Mouse (Mus musculus) heart, postnatal 0 days (tissue): ENCODE measurements around the gene Ubqln1. TPM values are rescaled to one million over a fixed set of nuclear protein-coding genes. Genes with fewer than 3 reads are reported as not detected.

Experiments
- ATAC-seq: fragments of 200-750 bp; cut with Nextera tagmentation; 2 replicates; pipeline ENCODE4 v1.8.0; 2017; ENCODE audit warnings: low read depth, moderate number of reproducible peaks, moderate library complexity; ENCODE audit not compliant: insufficient read depth
- DNase-seq: peaks from one replicate; pipeline ENCODE4 v3.0.0-alpha.2; 2016; ENCODE audit warnings: low spot score
- H3K27ac ChIP-seq: fragments of 300-500 bp; sonication (generic); 2 replicates; pipeline ENCODE4 v1.5.1; 2014; ENCODE audit warnings: low read depth, mild to moderate bottlenecking
- H3K27me3 ChIP-seq: fragments of 300-500 bp; sonication (generic); 2 replicates; pipeline ENCODE4 v1.6.1; 2014; ENCODE audit warnings: low read length, mixed read lengths; ENCODE audit not compliant: control insufficient read depth, insufficient read depth
- H3K36me3 ChIP-seq: fragments of 300-500 bp; sonication (generic); replicated peaks from 2 replicates; pipeline ENCODE4 v1.6.1; 2014; ENCODE audit warnings: low read length, mixed read lengths; ENCODE audit not compliant: control insufficient read depth, insufficient read depth
- H3K4me1 ChIP-seq: fragments of 300-500 bp; sonication (generic); 2 replicates; pipeline ENCODE4 v1.6.1; 2014; ENCODE audit warnings: antibody characterized with exemption; ENCODE audit not compliant: control insufficient read depth, insufficient read depth
- H3K4me2 ChIP-seq: fragments of 300-500 bp; sonication (generic); 2 replicates; pipeline ENCODE4 v1.6.1; 2014; ENCODE audit warnings: low read depth, mild to moderate bottlenecking, low read length, moderate library complexity
- H3K4me3 ChIP-seq: fragments of 300-500 bp; sonication (generic); 2 replicates; pipeline ENCODE4 v1.5.1; 2014; ENCODE audit warnings: low read depth, low read length
- H3K9ac ChIP-seq: fragments of 300-500 bp; sonication (generic); replicated peaks from 2 replicates; pipeline ENCODE4 v1.6.1; 2014; ENCODE audit warnings: low read depth, low read length, mixed read lengths
- H3K9me3 ChIP-seq: fragments of 300-500 bp; sonication (generic); replicated peaks from 2 replicates; pipeline ENCODE4 v1.6.1; 2016; ENCODE audit warnings: low read length; ENCODE audit not compliant: control insufficient read depth
- CTCF ChIP-seq: IDR thresholded peaks from 2 replicates; pipeline ENCODE4 v1.5.1; 2016; ENCODE audit warnings: antibody characterized with exemption, control low read depth, low read depth
- EP300 ChIP-seq: IDR thresholded peaks from 2 replicates; pipeline ENCODE4 v1.6.1; 2016; ENCODE audit warnings: antibody characterized with exemption, low read depth
- WGBS: fragments of 180-500 bp; shearing (Covaris S2); extraction: QIAGEN DNeasy Blood & Tissue Kit; methylation state at CpG from one replicate; pipeline ENCODE4 v1.1.7; 2014; 5-methylcytosine and 5-hydroxymethylcytosine counted together
- polyA plus RNA-seq: library from polyadenylated mRNA; unstranded; fragments of >200 nt; fragmentation: Nextera tagmentation; extraction: Ambion mirVana; gene quantifications from 2 replicates; pipeline ENCODE4 v1.2.1, GENCODE M21; 2015
- total RNA-seq: library from RNA; depleted of rRNA; stranded (reverse); fragments of >200 nt; gene quantifications from 2 replicates; pipeline ENCODE4 v1.2.3, GENCODE M21; 2014; ENCODE audit warnings: low replicate concordance; rRNA removed

Ubqln1 gene
- total RNA-seq (105 and 125 TPM in 2 replicates), polyA plus RNA-seq (45.7 and 48.6 TPM in 2 replicates)

- WGBS: 2% methylated on average over 61 of the region's 62 CpGs
- DNase-seq: peak; percentile 82
- peak; percentile 95 for ATAC-seq
These were observed at the start of gene Ubqln1 for GRCm38 (mm10) chr13:58215592-58216341. Gene Ubqln1, minus strand, starts transcription at chr13:58215653.

GRCm38 (mm10) chr13:58263546-58263945, 48.1 kb upstream of the Ubqln1 start:
- Histone ChIP-seq H3K27ac (no peak overlapping the region), H3K36me3 (peaks cover 21% of the 10 kb centered on the region), H3K4me2 (no peak overlapping the region), H3K27me3 (no peaks in the 10 kb centered on the region), H3K4me3 (no peak overlapping the region), H3K9ac (no peak overlapping the region), H3K4me1 (no peaks in the 10 kb centered on the region), H3K9me3 (no peaks in the 10 kb centered on the region)
- TF ChIP-seq CTCF (no peak), EP300 (no peak)
- DNase-seq: no peak
- ATAC-seq: no peak
- 77% methylated on average over 8 of the region's 8 CpGs for WGBS

More at GRCm38 (mm10) chr13:58215592-58216341, at the start of gene Ubqln1:
- H3K27ac ChIP-seq: peak within 1 kb of the TSS; percentile 82
- no peaks in the 10 kb centered on the region for H3K27me3 ChIP-seq
- H3K9ac ChIP-seq: peak within 1 kb of the TSS; percentile 96
- H3K9me3 ChIP-seq: no peaks in the 10 kb centered on the region
- H3K4me1 ChIP-seq: peaks cover 26% of the 10 kb centered on the region
- TF ChIP-seq CTCF (peak; percentile 32; the same call in 1 of the 2 replicates), EP300 (no peak)
- H3K4me2 ChIP-seq: peak within 1 kb of the TSS; percentile 78
- H3K4me3 ChIP-seq: peak within 1 kb of the TSS; percentile 84
- no peaks in the 10 kb centered on the region for H3K36me3 ChIP-seq

DNA sequence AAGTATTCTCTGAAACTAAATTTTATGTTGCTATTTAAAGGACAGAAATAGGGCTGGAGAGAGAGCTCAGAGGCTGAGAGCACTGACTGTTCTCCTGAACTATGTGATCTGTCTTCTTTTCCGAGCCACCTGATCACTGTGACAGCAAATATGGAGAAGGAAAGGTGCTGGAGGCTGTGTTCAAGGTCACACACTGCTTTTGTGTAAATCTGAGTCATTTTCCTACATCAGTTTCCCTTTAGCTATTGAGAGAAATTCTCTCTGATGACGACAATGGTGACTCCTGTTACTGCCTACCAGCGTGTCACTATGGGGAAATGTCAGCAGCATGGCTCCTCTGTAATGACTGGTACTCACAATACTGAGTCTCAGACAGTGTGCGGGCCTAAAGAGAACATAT, 46.2 kb upstream of the Ubqln1 start:
- TF ChIP-seq EP300: no peak
- no peak for TF ChIP-seq CTCF
- DNase-seq: no peak
- Histone ChIP-seq H3K4me1 (no peaks in the 10 kb centered on the region), H3K27ac (no peak overlapping the region), H3K27me3 (no peaks in the 10 kb centered on the region), H3K36me3 (peaks cover 25% of the 10 kb centered on the region), H3K9me3 (no peaks in the 10 kb centered on the region), H3K4me3 (no peak overlapping the region), H3K4me2 (no peak overlapping the region), H3K9ac (no peak overlapping the region)
- no peak for ATAC-seq
- 62% methylated on average over 4 of the region's 4 CpGs for WGBS

GRCm38 (mm10) chr13:58253268-58253667, 37.8 kb upstream of the Ubqln1 start:
- Histone ChIP-seq H3K4me3 (no peak overlapping the region), H3K9ac (no peak overlapping the region), H3K36me3 (peaks cover 20% of the 10 kb centered on the region), H3K27ac (no peak overlapping the region), H3K4me1 (no peaks in the 10 kb centered on the region), H3K9me3 (no peaks in the 10 kb centered on the region), H3K4me2 (no peak overlapping the region), H3K27me3 (no peaks in the 10 kb centered on the region)
- DNase-seq: no peak
- ATAC-seq: no peak
- no peak for TF ChIP-seq EP300
- peak; percentile 27 for TF ChIP-seq CTCF
- 90% methylated on average over 1 of the region's 1 CpGs for WGBS

GRCm38 (mm10) chr13:58248957-58249356, 33.5 kb upstream of the Ubqln1 start:
- Histone ChIP-seq H3K9me3 (no peaks in the 10 kb centered on the region), H3K27me3 (no peaks in the 10 kb centered on the region), H3K27ac (no peak overlapping the region), H3K4me1 (no peaks in the 10 kb centered on the region), H3K9ac (no peak overlapping the region), H3K4me2 (no peak overlapping the region), H3K4me3 (no peak overlapping the region), H3K36me3 (peaks cover 20% of the 10 kb centered on the region)
- ATAC-seq (no peak), DNase-seq (no peak)
- TF ChIP-seq CTCF: no peak
- no peak for TF ChIP-seq EP300
- 87% methylated on average over 5 of the region's 5 CpGs for WGBS

DNA sequence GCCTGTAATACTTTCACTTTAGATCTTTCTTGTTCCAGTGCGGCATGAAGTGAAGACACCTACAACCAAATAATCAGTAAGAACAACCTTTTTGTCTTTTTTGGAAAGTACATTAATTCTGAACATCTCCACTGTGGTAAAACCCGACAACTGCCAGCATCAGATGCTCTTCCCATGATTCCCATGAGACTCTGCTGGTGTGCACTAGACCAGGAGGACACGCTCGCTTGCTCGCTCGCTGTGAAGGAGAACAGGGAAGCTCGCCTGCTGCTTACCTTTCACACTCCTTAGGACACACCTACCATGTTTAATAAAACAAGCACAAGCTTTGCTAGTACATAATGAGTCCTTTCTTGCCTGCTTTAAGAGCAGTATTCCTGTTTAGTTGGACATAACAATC, 21.1 kb upstream of the Ubqln1 start:
- DNase-seq: no peak
- ATAC-seq: no peak
- 92% methylated on average over 7 of the region's 7 CpGs for WGBS

More for the DNA sequence above, 21.1 kb upstream of the Ubqln1 start:
- TF ChIP-seq CTCF (no peak), EP300 (no peak)
- H3K4me2 ChIP-seq: no peak overlapping the region
- H3K9me3 ChIP-seq: no peaks in the 10 kb centered on the region
- no peak overlapping the region for H3K27ac ChIP-seq
- H3K9ac ChIP-seq: no peak overlapping the region
- peaks cover 18% of the 10 kb centered on the region for H3K36me3 ChIP-seq
- H3K27me3 ChIP-seq: no peaks in the 10 kb centered on the region
- H3K4me3 ChIP-seq: no peak overlapping the region
- no peaks in the 10 kb centered on the region for H3K4me1 ChIP-seq
